14 mouse cellular contexts compared by ENCODE assay signal in the genomic region with DNA sequence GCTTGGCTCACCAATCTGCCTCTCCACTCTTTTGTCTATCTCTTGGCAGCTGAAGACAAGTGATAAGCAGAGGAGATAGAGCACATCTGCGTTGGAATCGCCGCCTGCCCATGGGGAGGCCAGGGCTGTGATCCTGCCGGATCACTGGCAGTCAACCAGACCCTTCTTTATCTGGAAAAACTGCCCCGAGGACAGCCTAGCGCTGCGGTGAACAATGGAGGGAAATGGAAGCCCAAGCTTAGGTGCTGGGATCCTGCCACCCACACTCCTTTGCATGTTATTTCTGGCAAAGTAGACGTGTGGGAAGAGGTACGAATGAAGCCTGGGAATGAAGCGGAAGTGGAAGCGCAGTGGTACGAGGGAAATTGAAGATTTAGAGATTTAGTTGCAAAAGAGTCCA.
DNase-seq lines count a peak whose midpoint lies in the region; ATAC-seq lines count a peak whose summit lies in the region.
"Had no signal": no experiment of that assay in that cellular context is flagged by ENCODE, and none has a peak within 500 bp of the region (broad histone marks: within the 10 kb centered on the region; RNA-seq: fewer than 3 reads in every experiment).

No protein-coding gene starts in this region.

- H3K27ac ChIP-seq in kidney, embryonic 15.5 days = no peak overlapping the region
- H3K27ac ChIP-seq in brown adipose tissue, adult 24 weeks (replicated peaks; ENCODE audit: low read depth, low read length) = peak overlapping the region; percentile 86
- no peak overlapping the region for H3K27ac ChIP-seq in forebrain, embryonic 16.5 days (ENCODE audit: low read length)
- H3K27ac ChIP-seq: hindbrain, embryonic 12.5 days had no signal

- H3K9ac ChIP-seq in kidney, embryonic 15.5 days = no peak overlapping the region
- no peak overlapping the region for H3K9ac ChIP-seq in forebrain, embryonic 16.5 days (replicated peaks; ENCODE audit: low read depth, low read length)
- H3K9ac ChIP-seq: hindbrain, embryonic 12.5 days had no signal

- no peak overlapping the region for H3K4me2 ChIP-seq in kidney, embryonic 15.5 days
- no peak overlapping the region for H3K4me2 ChIP-seq in forebrain, embryonic 16.5 days (ENCODE audit: low read length)
- H3K4me2 ChIP-seq: hindbrain, embryonic 12.5 days had no signal

- ATAC-seq in kidney, embryonic 15.5 days (replicated peaks; ENCODE audit: low FRiP score) = no peak
- no peak for ATAC-seq in forebrain, embryonic 16.5 days
- ATAC-seq: CD4-positive, CD25-positive, alpha-beta regulatory T cell, adult 4 months; intestine, embryonic 16.5 days; lung, postnatal 0 days had no signal

- no peaks in the 10 kb centered on the region for H3K9me3 ChIP-seq in kidney, embryonic 15.5 days (replicated peaks)
- no peaks in the 10 kb centered on the region for H3K9me3 ChIP-seq in forebrain, embryonic 16.5 days (ENCODE audit: control insufficient read depth, low read length)
- H3K9me3 ChIP-seq: hindbrain, embryonic 12.5 days had no signal

- no peaks in the 10 kb centered on the region for H3K27me3 ChIP-seq in kidney, embryonic 15.5 days
- H3K27me3 ChIP-seq in forebrain, embryonic 16.5 days (replicated peaks; ENCODE audit: control insufficient read depth, insufficient read depth, low read length) = no peaks in the 10 kb centered on the region
- H3K27me3 ChIP-seq: hindbrain, embryonic 12.5 days had no signal

- WGBS in kidney, embryonic 15.5 days = 62% methylated on average over 12 of the region's 12 CpGs
- 81% methylated on average over 12 of the region's 12 CpGs for WGBS in forebrain, embryonic 16.5 days

- peak; percentile 16 for DNase-seq in kidney, postnatal 14 days
- DNase-seq in heart, adult 8-10 months (ENCODE audit: low spot score) = peak; percentile 60
- peak; percentile 47 to 53 for DNase-seq in heart, postnatal 10 days
- no peak for DNase-seq in layer of hippocampus, adult 9-10 months (ENCODE audit: low spot score)
- DNase-seq: cerebellum, adult 9-11 months; embryo, embryonic 11 days; thymus, postnatal 14 days had no signal

- intact Hi-C loops in heart, postnatal 10 days (cut with DNase I) = no loop called here

- H3K36me3 ChIP-seq in kidney, embryonic 15.5 days = no peaks in the 10 kb centered on the region
- no peaks in the 10 kb centered on the region for H3K36me3 ChIP-seq in forebrain, embryonic 16.5 days (ENCODE audit: control insufficient read depth, insufficient read depth)
- H3K36me3 ChIP-seq: hindbrain, embryonic 12.5 days had no signal

- H3K4me3 ChIP-seq in kidney, embryonic 15.5 days (replicated peaks) = no peak overlapping the region
- H3K4me3 ChIP-seq in brown adipose tissue, adult 24 weeks (ENCODE audit: insufficient read depth, low read depth, low read length) = peak overlapping the region; percentile 15; the same call in 1 of the 2 replicates
- no peak overlapping the region for H3K4me3 ChIP-seq in forebrain, embryonic 16.5 days (replicated peaks; ENCODE audit: low read length)
- H3K4me3 ChIP-seq: hindbrain, embryonic 12.5 days had no signal

- H3K4me1 ChIP-seq in kidney, embryonic 15.5 days = peaks cover 8% of the 10 kb centered on the region; the same call in 1 of the 2 replicates
- H3K4me1 ChIP-seq in brown adipose tissue, adult 24 weeks (ENCODE audit: control insufficient read depth, insufficient read depth, insufficient read length, low read length) = peaks cover 13% of the 10 kb centered on the region
- no peaks in the 10 kb centered on the region for H3K4me1 ChIP-seq in forebrain, embryonic 16.5 days (replicated peaks; ENCODE audit: control insufficient read depth, insufficient read depth, low read length)
- H3K4me1 ChIP-seq: hindbrain, embryonic 12.5 days had no signal
